ENCODE assay signal across 13 mouse cellular contexts in the genomic region with DNA sequence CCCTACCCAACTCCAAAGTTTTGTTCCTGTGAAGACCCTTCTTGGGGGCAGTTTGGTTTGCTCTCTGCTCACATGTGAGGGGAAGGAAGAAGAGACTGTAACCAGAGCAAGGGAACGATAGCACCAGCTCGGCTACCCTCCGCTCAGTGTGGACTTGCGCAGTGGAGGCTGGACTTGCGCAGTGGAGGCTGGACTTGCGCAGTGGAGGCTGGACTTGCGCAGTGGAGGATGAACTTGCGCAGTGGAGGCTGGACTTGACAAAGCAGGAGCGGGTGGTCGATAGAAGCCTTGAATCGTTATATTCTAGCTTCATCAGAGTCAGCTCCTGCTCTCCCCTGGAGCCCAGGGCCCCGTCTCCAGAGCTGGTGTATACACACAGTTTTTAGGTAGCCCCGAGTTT. TPM values are rescaled to one million over a fixed set of nuclear protein-coding genes. Genes with fewer than 3 reads are reported as not detected.
DNase-seq lines count a peak whose midpoint lies in the region; ATAC-seq and TF ChIP-seq lines count a peak whose summit lies in the region.
"Had no signal": no experiment of that assay in that cellular context is flagged by ENCODE, and none has a peak within 500 bp of the region (broad histone marks: within the 10 kb centered on the region; RNA-seq: fewer than 3 reads in every experiment).

No protein-coding gene starts in this region.

- no peak overlapping the region for H3K4me3 ChIP-seq in heart, embryonic 10.5 days
- H3K4me3 ChIP-seq in lung, embryonic 15.5 days, result no peak overlapping the region
- H3K4me3 ChIP-seq in liver, postnatal 0 days (ENCODE audit: low read depth, low read length), result no peak overlapping the region
- H3K4me3 ChIP-seq in forebrain, postnatal 0 days (ENCODE audit: low read depth, low read length), result no peak overlapping the region
- H3K4me3 ChIP-seq: forebrain, embryonic 13.5 days; hindbrain, embryonic 15.5 days; liver, embryonic 15.5 days; midbrain, embryonic 15.5 days had no signal

- intact Hi-C loops in heart, postnatal 14 days (cut with DNase I), result no loop called here

- H3K4me1 ChIP-seq in heart, embryonic 10.5 days, result peaks cover 53% of the 10 kb centered on the region
- peaks cover 55% of the 10 kb centered on the region for H3K4me1 ChIP-seq in lung, embryonic 15.5 days
- no peaks in the 10 kb centered on the region for H3K4me1 ChIP-seq in liver, postnatal 0 days (ENCODE audit: insufficient read depth)
- no peaks in the 10 kb centered on the region for H3K4me1 ChIP-seq in forebrain, postnatal 0 days (ENCODE audit: insufficient read depth)

- no peak overlapping the region for H3K9ac ChIP-seq in lung, embryonic 15.5 days
- no peak overlapping the region for H3K9ac ChIP-seq in liver, postnatal 0 days (replicated peaks)
- no peak overlapping the region for H3K9ac ChIP-seq in forebrain, postnatal 0 days
- H3K9ac ChIP-seq: forebrain, embryonic 13.5 days; hindbrain, embryonic 15.5 days; liver, embryonic 15.5 days; midbrain, embryonic 15.5 days had no signal

- H3K4me2 ChIP-seq in lung, embryonic 15.5 days, result no peak overlapping the region
- H3K4me2 ChIP-seq in liver, postnatal 0 days (ENCODE audit: low read depth, low read length), result no peak overlapping the region
- no peak overlapping the region for H3K4me2 ChIP-seq in forebrain, postnatal 0 days (ENCODE audit: low read depth)
- H3K4me2 ChIP-seq: forebrain, embryonic 13.5 days; hindbrain, embryonic 15.5 days; liver, embryonic 15.5 days; midbrain, embryonic 15.5 days had no signal

- no peak for ATAC-seq in lung, embryonic 15.5 days (ENCODE audit: borderline replicate concordance, extremely low read depth, low FRiP score, low TSS enrichment)
- ATAC-seq in granulocyte monocyte progenitor cell, adult 5-6 weeks (replicated peaks; ENCODE audit: poor library complexity, severe bottlenecking), result peak; percentile 28; the same call in 1 of the 2 replicates
- ATAC-seq in liver, postnatal 0 days, result no peak
- ATAC-seq in forebrain, postnatal 0 days, result no peak
- ATAC-seq: forebrain, embryonic 13.5 days; midbrain, embryonic 15.5 days had no signal

- 81% methylated on average over 13 of the region's 13 CpGs for WGBS in heart, embryonic 10.5 days
- 82% methylated on average over 13 of the region's 13 CpGs for WGBS in lung, embryonic 15.5 days
- 87% methylated on average over 13 of the region's 13 CpGs for WGBS in liver, postnatal 0 days (ENCODE audit: insufficient replicate concordance)
- 96% methylated on average over 13 of the region's 13 CpGs for WGBS in forebrain, postnatal 0 days

- no peaks in the 10 kb centered on the region for H3K27me3 ChIP-seq in heart, embryonic 10.5 days (ENCODE audit: insufficient read depth, poor library complexity, severe bottlenecking)
- H3K27me3 ChIP-seq in lung, embryonic 15.5 days, result no peaks in the 10 kb centered on the region
- no peaks in the 10 kb centered on the region for H3K27me3 ChIP-seq in liver, postnatal 0 days (ENCODE audit: insufficient read depth, low read length)
- no peaks in the 10 kb centered on the region for H3K27me3 ChIP-seq in forebrain, postnatal 0 days (ENCODE audit: insufficient read depth, low read length)
- H3K27me3 ChIP-seq: forebrain, embryonic 13.5 days; hindbrain, embryonic 15.5 days; liver, embryonic 15.5 days; midbrain, embryonic 15.5 days had no signal

- peaks cover 33% of the 10 kb centered on the region for H3K36me3 ChIP-seq in heart, embryonic 10.5 days
- peaks cover 5% of the 10 kb centered on the region; the same call in 1 of the 2 replicates for H3K36me3 ChIP-seq in lung, embryonic 15.5 days
- H3K36me3 ChIP-seq in liver, postnatal 0 days (replicated peaks; ENCODE audit: insufficient read depth, low read length), result no peaks in the 10 kb centered on the region
- no peaks in the 10 kb centered on the region for H3K36me3 ChIP-seq in forebrain, postnatal 0 days (ENCODE audit: insufficient read depth)
- H3K36me3 ChIP-seq: hindbrain, embryonic 15.5 days; liver, embryonic 15.5 days; midbrain, embryonic 15.5 days had no signal

- H3K27ac ChIP-seq in heart, embryonic 10.5 days, result peak overlapping the region; percentile 81
- peak overlapping the region; percentile 98 for H3K27ac ChIP-seq in lung, embryonic 15.5 days
- H3K27ac ChIP-seq in liver, postnatal 0 days (ENCODE audit: low read depth), result peak overlapping the region; percentile 19; the same call in 1 of the 2 replicates
- no peak overlapping the region for H3K27ac ChIP-seq in forebrain, postnatal 0 days (ENCODE audit: low read depth, low read length)
- H3K27ac ChIP-seq: forebrain, embryonic 13.5 days; hindbrain, embryonic 15.5 days; liver, embryonic 15.5 days had no signal

- no peaks in the 10 kb centered on the region for H3K9me3 ChIP-seq in heart, embryonic 10.5 days
- no peaks in the 10 kb centered on the region for H3K9me3 ChIP-seq in lung, embryonic 15.5 days
- no peaks in the 10 kb centered on the region for H3K9me3 ChIP-seq in liver, postnatal 0 days (ENCODE audit: low read length)
- H3K9me3 ChIP-seq in forebrain, postnatal 0 days (ENCODE audit: low read length), result no peaks in the 10 kb centered on the region
- H3K9me3 ChIP-seq: forebrain, embryonic 13.5 days; hindbrain, embryonic 15.5 days; liver, embryonic 15.5 days; midbrain, embryonic 15.5 days had no signal

- TF ChIP-seq EP300 in liver, postnatal 0 days (IDR thresholded peaks at IDR 0.05; ENCODE audit: low read depth), result no peak

- no peak for TF ChIP-seq CTCF in liver, postnatal 0 days (IDR thresholded peaks at IDR 0.05; ENCODE audit: low read depth)
- TF ChIP-seq CTCF in forebrain, postnatal 0 days (IDR thresholded peaks at IDR 0.05; ENCODE audit: low read depth), result no peak

- peak; percentile 69 for DNase-seq in heart, embryonic 10.5 days (ENCODE audit: low spot score)
- DNase-seq in heart, postnatal 14 days, result no peak
- DNase-seq in lung, postnatal 25 days (ENCODE audit: low spot score), result no peak
- DNase-seq in liver, postnatal 0 days, result no peak
- DNase-seq in forebrain, postnatal 0 days, result no peak
- DNase-seq in right cerebral cortex, postnatal 4 days, result no peak

RNA-seq across cellular contexts. Expression of gene Ston1, which starts 27.9 kb away (rescaled TPM):
- 3.6 and 4.5 TPM in 2 replicates for polyA plus RNA-seq in heart, embryonic 10.5 days (2016; fragmentation: Nextera tagmentation; extraction: Ambion mirVana)
- 10 to 100 TPM; 25.4 to 25.6 TPM for total RNA-seq in heart, postnatal 14 days (2021)
- polyA plus RNA-seq in lung, embryonic 15.5 days (2015; fragmentation: Nextera tagmentation; extraction: Ambion mirVana), result 6.6 and 8.4 TPM in 2 replicates
- 0.51 TPM in 1 of 2 replicates, not detected in the other for total RNA-seq in granulocyte monocyte progenitor cell, adult 5-6 weeks (2014; fragmentation: Nextera tagmentation)
- not detected in 2 replicates for total RNA-seq in granulocyte monocyte progenitor cell, adult 5-6 weeks (2017)
- polyA plus RNA-seq in liver, postnatal 0 days (2015; fragmentation: Nextera tagmentation; extraction: Ambion mirVana), result 0.70 and 0.99 TPM in 2 replicates
- 1.4 and 2.2 TPM in 2 replicates for total RNA-seq in forebrain, postnatal 0 days (2014; rRNA removed)
- polyA plus RNA-seq in forebrain, postnatal 0 days (2015; fragmentation: Nextera tagmentation; extraction: Ambion mirVana), result 0.52 and 1.5 TPM in 2 replicates

RNA-seq across cellular contexts. Expression of gene Gtf2a1l, which starts 43.1 kb away (rescaled TPM):
- polyA plus RNA-seq in heart, embryonic 10.5 days (2016; fragmentation: Nextera tagmentation; extraction: Ambion mirVana), result 0.26 TPM in 1 of 2 replicates, not detected in the other
- total RNA-seq in heart, postnatal 14 days (2021), result not detected
- polyA plus RNA-seq in lung, embryonic 15.5 days (2015; fragmentation: Nextera tagmentation; extraction: Ambion mirVana), result 0.12 and 0.15 TPM in 2 replicates
- total RNA-seq in granulocyte monocyte progenitor cell, adult 5-6 weeks (2014; fragmentation: Nextera tagmentation), result not detected in 2 replicates
- total RNA-seq in granulocyte monocyte progenitor cell, adult 5-6 weeks (2017), result not detected in 2 replicates
- not detected in 2 replicates for polyA plus RNA-seq in liver, postnatal 0 days (2015; fragmentation: Nextera tagmentation; extraction: Ambion mirVana)
- total RNA-seq in forebrain, postnatal 0 days (2014; rRNA removed), result 0.24 and 0.69 TPM in 2 replicates
- polyA plus RNA-seq in forebrain, postnatal 0 days (2015; fragmentation: Nextera tagmentation; extraction: Ambion mirVana), result 0.44 and 0.52 TPM in 2 replicates
- total RNA-seq: layer of hippocampus, postnatal 14 days had no signal
- polyA plus RNA-seq: liver, embryonic 15.5 days had no signal
